Mouse (Mus musculus) kidney, embryonic 16.5 days (tissue): ENCODE data around the gene Cav3. TPM values are rescaled to one million over a fixed set of nuclear protein-coding genes. Genes with fewer than 3 reads are reported as not detected.
A peak's percentile ranks its signal among the peaks of the same experiment; 100 is the strongest.

ENCODE experiments used
- ATAC-seq: fragments of 200-750 bp; cut with Nextera tagmentation; 2 replicates; pipeline ENCODE4 v1.8.0; 2017; ENCODE audit warnings: moderate TSS enrichment; ENCODE audit not compliant: low FRiP score, low TSS enrichment
- H3K27ac ChIP-seq: fragments of 300-500 bp; sonication (generic); 2 replicates; pipeline ENCODE4 v1.5.1; 2014; ENCODE audit warnings: low read length
- H3K27me3 ChIP-seq: fragments of 300-500 bp; sonication (generic); 2 replicates; pipeline ENCODE4 v1.6.1; 2014; ENCODE audit warnings: low read length, control low read depth, mixed read lengths; ENCODE audit not compliant: insufficient read depth
- H3K36me3 ChIP-seq: fragments of 300-500 bp; sonication (generic); 2 replicates; pipeline ENCODE4 v1.6.1; 2014; ENCODE audit warnings: low read length, control low read depth, mixed read lengths; ENCODE audit not compliant: insufficient read depth
- H3K4me1 ChIP-seq: fragments of 300-500 bp; sonication (generic); 2 replicates; pipeline ENCODE4 v1.6.1; 2014; ENCODE audit warnings: low read length, control low read depth, mixed read lengths; ENCODE audit not compliant: insufficient read depth
- H3K4me2 ChIP-seq: fragments of 300-500 bp; sonication (generic); replicated peaks from 2 replicates; pipeline ENCODE4 v1.6.1; 2014; ENCODE audit warnings: low read depth, low read length
- H3K4me3 ChIP-seq: fragments of 300-500 bp; sonication (generic); 2 replicates; pipeline ENCODE4 v1.5.1; 2014; ENCODE audit warnings: mild to moderate bottlenecking, low read length
- H3K9ac ChIP-seq: fragments of 300-500 bp; sonication (generic); replicated peaks from 2 replicates; pipeline ENCODE4 v1.6.1; 2014; ENCODE audit warnings: low read length
- H3K9me3 ChIP-seq: fragments of 300-500 bp; sonication (generic); 2 replicates; pipeline ENCODE4 v1.6.1; 2016; ENCODE audit warnings: low read length, control low read depth
- WGBS: fragments of 180-500 bp; shearing (Covaris S2); extraction: QIAGEN DNeasy Blood & Tissue Kit; methylation state at CpG from one replicate; pipeline ENCODE4 v1.1.7; 2014; 5-methylcytosine and 5-hydroxymethylcytosine counted together
- polyA plus RNA-seq: library from polyadenylated mRNA; unstranded; fragments of >200 nt; fragmentation: Nextera tagmentation; extraction: Ambion mirVana; gene quantifications from 2 replicates; pipeline ENCODE4 v1.2.1, GENCODE M21; 2015

Cav3 gene
- polyA plus RNA-seq, 1 experiment from 2014 or later = 3.2 TPM

- peaks cover 37% of the 10 kb centered on the region for H3K4me1 ChIP-seq
- H3K9ac ChIP-seq = no peak overlapping the region
- H3K4me2 ChIP-seq = no peak overlapping the region
- no peaks in the 10 kb centered on the region for H3K36me3 ChIP-seq
- ATAC-seq = no peak
- H3K27me3 ChIP-seq = peaks cover 22% of the 10 kb centered on the region
- no peak overlapping the region for H3K27ac ChIP-seq
- no peak overlapping the region for H3K4me3 ChIP-seq
- no peaks in the 10 kb centered on the region for H3K9me3 ChIP-seq
- 90% methylated on average over 6 of the region's 6 CpGs for WGBS
These were observed 33.4 kb downstream of the Cav3 start for GRCm38 (mm10) chr6:112492656-112493055.

GRCm38 (mm10) chr6:112493371-112493770, 34.1 kb downstream of the Cav3 start:
- Histone ChIP-seq H3K4me2 (no peak overlapping the region), H3K9ac (no peak overlapping the region), H3K9me3 (no peaks in the 10 kb centered on the region), H3K36me3 (no peaks in the 10 kb centered on the region), H3K4me3 (no peak overlapping the region), H3K27ac (no peak overlapping the region), H3K27me3 (peaks cover 16% of the 10 kb centered on the region), H3K4me1 (peaks cover 37% of the 10 kb centered on the region)
- no peak for ATAC-seq
- 90% methylated on average over 9 of the region's 9 CpGs for WGBS

GRCm38 (mm10) chr6:112494620-112495081, 35.3 kb downstream of the Cav3 start:
- Histone ChIP-seq H3K9ac (peak overlapping the region; percentile 37; the same call in 1 of the 2 replicates), H3K4me1 (peaks cover 35% of the 10 kb centered on the region), H3K27me3 (peaks cover 4% of the 10 kb centered on the region), H3K27ac (peak overlapping the region; percentile 85), H3K9me3 (no peaks in the 10 kb centered on the region), H3K4me2 (peak overlapping the region; percentile 16), H3K36me3 (no peaks in the 10 kb centered on the region), H3K4me3 (no peak overlapping the region)
- peak; percentile 69 for ATAC-seq
- WGBS = 6% methylated on average over 10 of the region's 10 CpGs

GRCm38 (mm10) chr6:112495219-112495618, 35.9 kb downstream of the Cav3 start:
- H3K4me2 ChIP-seq = peak overlapping the region; percentile 16; the same call in 1 of the 2 replicates
- no peaks in the 10 kb centered on the region for H3K9me3 ChIP-seq
- no peaks in the 10 kb centered on the region for H3K36me3 ChIP-seq
- no peaks in the 10 kb centered on the region for H3K27me3 ChIP-seq
- ATAC-seq = peak; percentile 79; the same call in 1 of the 2 replicates
- 9% methylated on average over 4 of the region's 4 CpGs for WGBS
- H3K4me3 ChIP-seq = no peak overlapping the region
- peak overlapping the region; percentile 85 for H3K27ac ChIP-seq
- H3K4me1 ChIP-seq = peaks cover 29% of the 10 kb centered on the region
- H3K9ac ChIP-seq = no peak overlapping the region; the same call in 1 of the 2 replicates

- H3K27me3 ChIP-seq = no peaks in the 10 kb centered on the region
- H3K27ac ChIP-seq = peak overlapping the region; percentile 85; the same call in 1 of the 2 replicates
- H3K9ac ChIP-seq = no peak overlapping the region
- WGBS = 42% methylated on average over 8 of the region's 8 CpGs
- no peak overlapping the region for H3K4me3 ChIP-seq
- H3K4me1 ChIP-seq = peaks cover 25% of the 10 kb centered on the region
- ATAC-seq = no peak
- no peaks in the 10 kb centered on the region for H3K36me3 ChIP-seq
- no peak overlapping the region for H3K4me2 ChIP-seq
- no peaks in the 10 kb centered on the region for H3K9me3 ChIP-seq
These were observed 37.2 kb downstream of the Cav3 start for GRCm38 (mm10) chr6:112496291-112497060.

- Histone ChIP-seq H3K36me3 (no peaks in the 10 kb centered on the region), H3K4me2 (no peak overlapping the region), H3K9me3 (no peaks in the 10 kb centered on the region), H3K9ac (no peak overlapping the region), H3K4me1 (peaks cover 25% of the 10 kb centered on the region), H3K27ac (no peak overlapping the region), H3K27me3 (no peaks in the 10 kb centered on the region), H3K4me3 (no peak overlapping the region)
- 72% methylated on average over 2 of the region's 2 CpGs for WGBS
- no peak for ATAC-seq
These were observed 38.2 kb downstream of the Cav3 start for GRCm38 (mm10) chr6:112497456-112497855.

GRCm38 (mm10) chr6:112498716-112499115, 39.4 kb downstream of the Cav3 start:
- Histone ChIP-seq H3K4me2 (no peak overlapping the region), H3K27me3 (no peaks in the 10 kb centered on the region), H3K9ac (no peak overlapping the region), H3K4me3 (no peak overlapping the region), H3K4me1 (peaks cover 25% of the 10 kb centered on the region), H3K36me3 (no peaks in the 10 kb centered on the region), H3K9me3 (no peaks in the 10 kb centered on the region), H3K27ac (no peak overlapping the region)
- 83% methylated on average over 3 of the region's 3 CpGs for WGBS
- no peak for ATAC-seq

- Histone ChIP-seq H3K4me2 (no peak overlapping the region), H3K36me3 (no peaks in the 10 kb centered on the region), H3K9me3 (no peaks in the 10 kb centered on the region), H3K9ac (no peak overlapping the region), H3K27me3 (no peaks in the 10 kb centered on the region), H3K4me1 (peaks cover 23% of the 10 kb centered on the region), H3K27ac (no peak overlapping the region), H3K4me3 (no peak overlapping the region)
- ATAC-seq = no peak
- WGBS = 75% methylated on average over 2 of the region's 2 CpGs
These were observed 40.2 kb downstream of the Cav3 start for GRCm38 (mm10) chr6:112499456-112499855.

- no peak overlapping the region for H3K27ac ChIP-seq
- H3K9me3 ChIP-seq = no peaks in the 10 kb centered on the region
- no peaks in the 10 kb centered on the region for H3K36me3 ChIP-seq
- no peak overlapping the region for H3K4me2 ChIP-seq
- no peak overlapping the region for H3K9ac ChIP-seq
- H3K27me3 ChIP-seq = no peaks in the 10 kb centered on the region
- no peak overlapping the region for H3K4me3 ChIP-seq
- ATAC-seq = no peak
- H3K4me1 ChIP-seq = peaks cover 6% of the 10 kb centered on the region
- WGBS = 77% methylated on average over 2 of the region's 2 CpGs
These were observed 41.9 kb downstream of the Cav3 start for GRCm38 (mm10) chr6:112501156-112501555.

- Histone ChIP-seq H3K4me2 (no peak overlapping the region), H3K4me1 (peaks cover 10% of the 10 kb centered on the region), H3K9me3 (no peaks in the 10 kb centered on the region), H3K9ac (no peak overlapping the region), H3K27me3 (no peaks in the 10 kb centered on the region), H3K4me3 (no peak overlapping the region), H3K36me3 (no peaks in the 10 kb centered on the region), H3K27ac (no peak overlapping the region)
- no peak for ATAC-seq
- WGBS = 63% methylated on average over 2 of the region's 2 CpGs
These were observed 48.3 kb downstream of the Cav3 start for GRCm38 (mm10) chr6:112507617-112508016.
